Mouse (Mus musculus): ENCODE results near the gene Rars.

DNA sequence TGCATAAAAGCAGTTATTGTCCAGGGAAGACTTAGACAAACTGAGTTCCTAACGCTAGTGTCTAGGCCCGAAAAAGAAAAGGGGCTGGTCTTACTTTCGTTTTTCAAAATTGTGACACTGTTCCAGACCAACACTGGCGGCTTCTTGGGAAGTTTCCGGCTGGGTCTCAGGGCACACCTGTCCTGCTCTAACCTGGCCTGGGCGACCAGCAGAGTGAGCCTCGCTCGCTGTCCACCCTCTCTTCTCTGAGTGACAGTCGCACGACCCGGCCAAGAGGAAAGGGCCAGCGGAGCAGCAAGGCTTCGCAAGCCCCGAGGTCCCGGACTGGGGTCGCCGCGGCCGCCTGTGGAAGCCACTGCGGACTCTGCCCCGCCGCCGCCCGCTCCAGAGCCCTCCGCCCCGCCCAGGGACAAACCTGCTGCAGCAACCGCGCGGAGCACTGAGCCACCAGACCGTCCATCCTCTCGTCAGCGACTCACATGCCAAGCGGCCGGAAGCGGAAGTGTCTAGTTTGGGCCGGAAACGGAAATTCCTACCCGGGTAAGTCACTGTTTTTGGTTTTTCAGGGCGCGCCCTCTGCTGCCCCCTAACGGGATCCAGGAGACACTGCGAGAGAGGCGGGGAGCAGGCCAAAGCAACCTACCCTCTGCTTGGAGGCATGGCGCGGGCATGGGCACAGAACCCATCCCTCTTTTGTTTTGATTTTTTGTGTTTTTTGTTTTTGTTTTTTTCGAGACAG lies at the start of gene Rars:
- peak; percentile 94 for TF ChIP-seq CTCF (IDR thresholded peaks at IDR 0.05; ENCODE audit: low read depth)
- no peak for TF ChIP-seq EP300 (optimal IDR thresholded peaks at IDR 0.05)
